Comparison of ENCODE assay signal across 17 mouse cellular contexts in genomic region chr17:3632501-3632900, GRCm38 (mm10).
"Had no signal": no experiment of that assay in that cellular context is flagged by ENCODE, and none has a peak within 500 bp of the region (broad histone marks: within the 10 kb centered on the region; RNA-seq: fewer than 3 reads in every experiment).

No protein-coding gene starts in this region.

- H3K36me3 ChIP-seq: liver, embryonic 13.5 days; midbrain, embryonic 12.5 days; midbrain, embryonic 15.5 days; neural tube, embryonic 12.5 days; neural tube, embryonic 15.5 days had no signal

- H3K4me3 ChIP-seq: left cerebral cortex, adult 2 months; liver, embryonic 13.5 days; midbrain, embryonic 12.5 days; midbrain, embryonic 15.5 days; neural tube, embryonic 12.5 days; neural tube, embryonic 15.5 days had no signal

- DNase-seq: kidney, postnatal 10 days; layer of hippocampus, postnatal 36 days; liver, embryonic 13.5 days; lung, adult 2 months; lung, postnatal 14 days; right cerebral cortex, adult 18-20 months; right cerebral cortex, postnatal 14 days; right cerebral cortex, postnatal 4 days; thymus, adult 2 months; thymus, postnatal 25 days had no signal

- H3K9ac ChIP-seq: liver, embryonic 13.5 days; midbrain, embryonic 12.5 days; midbrain, embryonic 15.5 days; neural tube, embryonic 12.5 days; neural tube, embryonic 15.5 days had no signal

- H3K4me1 ChIP-seq: liver, embryonic 13.5 days; midbrain, embryonic 12.5 days; midbrain, embryonic 15.5 days; neural tube, embryonic 12.5 days had no signal

- H3K27ac ChIP-seq: left cerebral cortex, adult 2 months; liver, embryonic 13.5 days; macrophage; midbrain, embryonic 12.5 days; midbrain, embryonic 15.5 days; neural tube, embryonic 12.5 days; neural tube, embryonic 15.5 days; stomach, postnatal 0 days had no signal

- H3K27me3 ChIP-seq: liver, embryonic 13.5 days; midbrain, embryonic 12.5 days; midbrain, embryonic 15.5 days; neural tube, embryonic 12.5 days; neural tube, embryonic 15.5 days had no signal
